Mouse (Mus musculus): Measurements from ENCODE around the gene 1500009C09Rik. TPM values are rescaled to one million over a fixed set of nuclear protein-coding genes. Genes with fewer than 3 reads are reported as not detected.

Gene 1500009C09Rik
- polyA plus RNA-seq, 1 experiment from 2014 or later = not detected

GRCm38 (mm10) chr15:82268185-82268584 is 16.0 kb downstream of the 1500009C09Rik start:
- Histone ChIP-seq H3K36me3 (ENCODE audit: control insufficient read depth, insufficient read depth, low read length) (no peaks in the 10 kb centered on the region), H3K4me2 (ENCODE audit: low read depth, low read length) (no peak overlapping the region), H3K27me3 (ENCODE audit: control insufficient read depth, insufficient read depth, low read length) (no peaks in the 10 kb centered on the region; the same call in 1 of the 2 replicates), H3K4me3 (replicated peaks; ENCODE audit: low read length) (no peak overlapping the region), H3K9me3 (replicated peaks; ENCODE audit: control insufficient read depth, low read length) (no peaks in the 10 kb centered on the region), H3K27ac (ENCODE audit: low read length) (no peak overlapping the region), H3K4me1 (ENCODE audit: control insufficient read depth, insufficient read depth, low read length) (no peaks in the 10 kb centered on the region), H3K9ac (ENCODE audit: low read length) (no peak overlapping the region)
- no peak for ATAC-seq (ENCODE audit: insufficient read depth, low FRiP score)
- WGBS = 26% methylated on average over 3 of the region's 3 CpGs

DNA sequence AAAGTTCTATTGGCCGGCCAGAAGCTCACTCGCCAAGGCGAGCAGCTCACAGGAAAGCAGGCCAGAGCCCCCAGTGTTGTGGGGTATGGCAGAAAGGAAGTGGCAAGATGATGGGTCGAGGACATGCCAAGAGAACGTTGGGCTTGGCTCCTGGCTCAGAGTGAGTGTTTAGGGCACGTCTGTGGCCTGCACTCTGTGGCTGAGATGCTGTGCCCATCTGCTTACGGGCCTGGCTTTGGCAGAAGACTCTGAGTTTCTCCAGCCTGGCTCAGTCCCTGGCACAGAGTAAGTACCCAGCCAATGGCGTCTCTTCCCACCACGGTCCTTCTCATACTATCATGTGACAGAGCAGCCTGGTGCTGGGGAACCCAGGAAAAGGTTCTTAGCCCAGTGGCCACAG is 16.6 kb downstream of the 1500009C09Rik start:
- H3K4me2 ChIP-seq (ENCODE audit: low read depth, low read length) = no peak overlapping the region
- no peaks in the 10 kb centered on the region for H3K9me3 ChIP-seq (replicated peaks; ENCODE audit: control insufficient read depth, low read length)
- no peak overlapping the region for H3K9ac ChIP-seq (ENCODE audit: low read length)
- WGBS = 78% methylated on average over 9 of the region's 9 CpGs
- no peak overlapping the region for H3K27ac ChIP-seq (ENCODE audit: low read length)
- no peaks in the 10 kb centered on the region for H3K4me1 ChIP-seq (ENCODE audit: control insufficient read depth, insufficient read depth, low read length)
- H3K36me3 ChIP-seq (ENCODE audit: control insufficient read depth, insufficient read depth, low read length) = no peaks in the 10 kb centered on the region
- no peak for ATAC-seq (ENCODE audit: insufficient read depth, low FRiP score)
- no peak overlapping the region for H3K4me3 ChIP-seq (replicated peaks; ENCODE audit: low read length)
- H3K27me3 ChIP-seq (ENCODE audit: control insufficient read depth, insufficient read depth, low read length) = peaks cover 3% of the 10 kb centered on the region

- Histone ChIP-seq H3K9ac (ENCODE audit: low read length) (no peak overlapping the region), H3K4me2 (ENCODE audit: low read depth, low read length) (no peak overlapping the region), H3K4me1 (ENCODE audit: control insufficient read depth, insufficient read depth, low read length) (peaks cover 11% of the 10 kb centered on the region; the same call in 1 of the 2 replicates), H3K27me3 (ENCODE audit: control insufficient read depth, insufficient read depth, low read length) (peaks cover 21% of the 10 kb centered on the region), H3K4me3 (replicated peaks; ENCODE audit: low read length) (no peak overlapping the region), H3K36me3 (ENCODE audit: control insufficient read depth, insufficient read depth, low read length) (no peaks in the 10 kb centered on the region), H3K27ac (ENCODE audit: low read length) (no peak overlapping the region), H3K9me3 (replicated peaks; ENCODE audit: control insufficient read depth, low read length) (no peaks in the 10 kb centered on the region)
- WGBS = 2% methylated on average over 5 of the region's 5 CpGs
- ATAC-seq (ENCODE audit: insufficient read depth, low FRiP score) = peak; percentile 27; the same call in 1 of the 2 replicates
These were observed 19.0 kb downstream of the 1500009C09Rik start for GRCm38 (mm10) chr15:82271201-82271600.

- Histone ChIP-seq H3K27ac (ENCODE audit: low read length) (no peak overlapping the region), H3K27me3 (ENCODE audit: control insufficient read depth, insufficient read depth, low read length) (peaks cover 26% of the 10 kb centered on the region), H3K9ac (ENCODE audit: low read length) (no peak overlapping the region), H3K4me1 (ENCODE audit: control insufficient read depth, insufficient read depth, low read length) (peaks cover 11% of the 10 kb centered on the region; the same call in 1 of the 2 replicates), H3K4me3 (replicated peaks; ENCODE audit: low read length) (no peak overlapping the region), H3K9me3 (replicated peaks; ENCODE audit: control insufficient read depth, low read length) (no peaks in the 10 kb centered on the region), H3K36me3 (ENCODE audit: control insufficient read depth, insufficient read depth, low read length) (no peaks in the 10 kb centered on the region), H3K4me2 (ENCODE audit: low read depth, low read length) (no peak overlapping the region)
- 84% methylated on average over 6 of the region's 6 CpGs for WGBS
- ATAC-seq (ENCODE audit: insufficient read depth, low FRiP score) = no peak
These were observed 20.1 kb downstream of the 1500009C09Rik start for GRCm38 (mm10) chr15:82272295-82272694.

DNA sequence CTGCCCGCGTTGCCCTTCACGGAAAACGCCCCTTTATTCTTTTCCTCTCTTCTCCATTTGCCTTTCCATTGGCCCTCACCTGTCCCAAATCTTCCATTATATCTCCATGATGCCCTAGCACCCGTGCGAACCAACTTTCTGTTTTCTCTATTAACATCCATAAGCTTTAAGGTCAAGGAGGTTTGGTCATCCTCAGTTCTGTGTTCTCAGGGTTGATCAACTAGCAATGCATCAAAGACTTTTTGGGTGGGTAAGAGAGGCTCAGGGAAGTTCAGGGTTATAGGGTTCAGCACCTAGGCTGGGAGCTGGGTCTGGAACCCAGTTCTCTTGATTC is 22.4 kb downstream of the 1500009C09Rik start, which contains the start of gene Sept3:
Gene Sept3 (plus strand): TSS at position 301 of the 334 bp plus-strand sequence.
- peak within 1 kb of the TSS; percentile 57 for H3K4me3 ChIP-seq (replicated peaks; ENCODE audit: low read length)
- H3K9ac ChIP-seq (ENCODE audit: low read length) = peak within 1 kb of the TSS; percentile 70
- peaks cover 26% of the 10 kb centered on the region for H3K27me3 ChIP-seq (ENCODE audit: control insufficient read depth, insufficient read depth, low read length)
- peaks cover 11% of the 10 kb centered on the region; the same call in 1 of the 2 replicates for H3K4me1 ChIP-seq (ENCODE audit: control insufficient read depth, insufficient read depth, low read length)
- H3K9me3 ChIP-seq (replicated peaks; ENCODE audit: control insufficient read depth, low read length) = no peaks in the 10 kb centered on the region
- no peaks in the 10 kb centered on the region for H3K36me3 ChIP-seq (ENCODE audit: control insufficient read depth, insufficient read depth, low read length)
- no peak for ATAC-seq (ENCODE audit: insufficient read depth, low FRiP score)
- no peak within 1 kb of the TSS for H3K27ac ChIP-seq (ENCODE audit: low read length)
- H3K4me2 ChIP-seq (ENCODE audit: low read depth, low read length) = peak within 1 kb of the TSS; percentile 96
- WGBS = 24% methylated on average over 6 of the region's 6 CpGs

DNA sequence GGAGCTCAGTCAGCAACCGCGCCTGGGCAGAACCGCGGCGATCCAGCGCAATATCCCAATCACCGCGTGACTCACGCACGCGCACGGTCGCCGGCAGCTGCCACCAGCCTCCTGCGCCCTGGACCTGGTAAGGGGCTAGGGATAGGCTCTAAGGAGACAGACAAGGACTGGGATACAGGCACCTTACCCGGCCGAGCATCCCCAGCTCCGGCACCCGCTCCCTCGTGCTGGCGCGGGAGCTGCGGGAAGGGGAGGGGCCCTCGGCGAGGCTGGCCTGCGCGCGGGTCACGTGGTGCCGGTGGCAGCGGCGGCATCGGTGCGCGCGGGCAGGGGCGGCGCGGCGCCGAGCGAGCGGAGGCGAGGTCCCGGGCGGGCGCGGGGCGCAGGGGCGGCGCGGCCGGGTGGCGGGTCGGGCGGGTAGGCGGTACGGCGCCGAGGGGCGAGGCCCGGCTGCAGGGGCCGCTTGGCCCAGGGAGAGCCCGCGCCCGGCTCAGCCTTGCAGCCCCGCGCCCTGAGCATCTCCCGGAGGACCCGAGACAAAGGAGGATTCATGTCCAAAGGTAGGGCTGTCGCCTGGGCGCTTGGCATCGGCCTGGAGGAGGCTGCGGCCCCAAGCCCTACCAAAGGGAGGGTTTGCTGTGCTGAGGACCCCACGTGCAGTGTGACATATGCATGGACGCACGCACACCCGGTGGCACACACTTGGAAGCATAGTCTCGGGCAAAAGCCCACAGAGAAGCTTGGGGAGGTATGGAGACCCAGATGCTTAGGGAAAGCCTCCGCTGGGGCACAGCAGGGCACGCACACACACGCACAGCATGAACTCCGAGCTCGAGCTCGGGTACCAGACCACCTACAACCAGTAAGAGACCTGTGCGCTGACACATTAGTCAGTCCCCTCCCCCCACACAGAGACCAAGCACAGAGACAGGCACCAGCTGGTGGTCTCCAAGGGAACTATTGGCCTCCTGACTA is 23.0 kb downstream of the 1500009C09Rik start:
- H3K4me3 ChIP-seq (replicated peaks; ENCODE audit: low read length) = peak overlapping the region; percentile 57
- no peak overlapping the region for H3K27ac ChIP-seq (ENCODE audit: low read length)
- H3K9me3 ChIP-seq (replicated peaks; ENCODE audit: control insufficient read depth, low read length) = no peaks in the 10 kb centered on the region
- ATAC-seq (ENCODE audit: insufficient read depth, low FRiP score) = peak; percentile 51; the same call in 1 of the 2 replicates
- H3K27me3 ChIP-seq (ENCODE audit: control insufficient read depth, insufficient read depth, low read length) = peaks cover 26% of the 10 kb centered on the region
- H3K4me2 ChIP-seq (ENCODE audit: low read depth, low read length) = peak overlapping the region; percentile 96
- H3K9ac ChIP-seq (ENCODE audit: low read length) = peak overlapping the region; percentile 70
- H3K4me1 ChIP-seq (ENCODE audit: control insufficient read depth, insufficient read depth, low read length) = peaks cover 11% of the 10 kb centered on the region; the same call in 1 of the 2 replicates
- no peaks in the 10 kb centered on the region for H3K36me3 ChIP-seq (ENCODE audit: control insufficient read depth, insufficient read depth, low read length)
- under 1% methylated on average over 57 of the region's 86 CpGs for WGBS

- Histone ChIP-seq H3K4me3 (replicated peaks; ENCODE audit: low read length) (no peak overlapping the region), H3K27me3 (ENCODE audit: control insufficient read depth, insufficient read depth, low read length) (peaks cover 26% of the 10 kb centered on the region), H3K9ac (ENCODE audit: low read length) (no peak overlapping the region), H3K27ac (ENCODE audit: low read length) (no peak overlapping the region), H3K36me3 (ENCODE audit: control insufficient read depth, insufficient read depth, low read length) (no peaks in the 10 kb centered on the region), H3K9me3 (replicated peaks; ENCODE audit: control insufficient read depth, low read length) (no peaks in the 10 kb centered on the region), H3K4me2 (ENCODE audit: low read depth, low read length) (no peak overlapping the region), H3K4me1 (ENCODE audit: control insufficient read depth, insufficient read depth, low read length) (peaks cover 11% of the 10 kb centered on the region; the same call in 1 of the 2 replicates)
- no peak for ATAC-seq (ENCODE audit: insufficient read depth, low FRiP score)
- 72% methylated on average over 5 of the region's 5 CpGs for WGBS
These were observed 25.4 kb downstream of the 1500009C09Rik start for GRCm38 (mm10) chr15:82277591-82277990.

DNA sequence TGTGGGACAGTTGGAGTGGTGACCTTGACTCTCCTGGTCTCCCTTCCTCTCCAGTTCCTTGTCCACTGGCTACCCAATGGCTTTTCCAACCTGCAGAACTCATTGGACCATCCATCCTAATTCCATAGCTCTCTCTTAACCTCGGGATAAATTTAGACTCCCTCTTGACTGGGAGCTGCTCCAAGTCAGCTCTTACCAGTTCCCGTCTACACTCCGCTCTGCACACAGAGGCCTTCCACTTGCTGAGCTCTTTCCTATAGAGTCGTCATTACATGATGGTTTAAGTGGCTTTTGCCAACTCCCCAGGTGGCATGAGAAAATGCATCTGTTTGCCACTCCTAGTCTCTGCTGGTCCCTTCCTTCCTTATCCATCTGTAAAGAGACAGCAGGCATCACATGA is 28.4 kb downstream of the 1500009C09Rik start:
- no peaks in the 10 kb centered on the region for H3K9me3 ChIP-seq (replicated peaks; ENCODE audit: control insufficient read depth, low read length)
- no peak overlapping the region for H3K9ac ChIP-seq (ENCODE audit: low read length)
- H3K4me1 ChIP-seq (ENCODE audit: control insufficient read depth, insufficient read depth, low read length) = 0 out of 2 replicates have a peak, but pooled peaks cover 1% of the 10 kb centered on the region
- H3K27ac ChIP-seq (ENCODE audit: low read length) = no peak overlapping the region
- H3K27me3 ChIP-seq (ENCODE audit: control insufficient read depth, insufficient read depth, low read length) = peaks cover 8% of the 10 kb centered on the region; the same call in 1 of the 2 replicates
- ATAC-seq (ENCODE audit: insufficient read depth, low FRiP score) = no peak
- WGBS = 67% methylated on average over 4 of the region's 4 CpGs
- no peaks in the 10 kb centered on the region for H3K36me3 ChIP-seq (ENCODE audit: control insufficient read depth, insufficient read depth, low read length)
- no peak overlapping the region for H3K4me2 ChIP-seq (ENCODE audit: low read depth, low read length)
- no peak overlapping the region for H3K4me3 ChIP-seq (replicated peaks; ENCODE audit: low read length)

- no peaks in the 10 kb centered on the region for H3K27me3 ChIP-seq (ENCODE audit: control insufficient read depth, insufficient read depth, low read length)
- no peaks in the 10 kb centered on the region for H3K9me3 ChIP-seq (replicated peaks; ENCODE audit: control insufficient read depth, low read length)
- 62% methylated on average over 12 of the region's 12 CpGs for WGBS
- no peak overlapping the region for H3K4me3 ChIP-seq (replicated peaks; ENCODE audit: low read length)
- H3K27ac ChIP-seq (ENCODE audit: low read length) = no peak overlapping the region
- no peaks in the 10 kb centered on the region for H3K36me3 ChIP-seq (ENCODE audit: control insufficient read depth, insufficient read depth, low read length)
- no peak overlapping the region for H3K4me2 ChIP-seq (ENCODE audit: low read depth, low read length)
- no peaks in the 10 kb centered on the region for H3K4me1 ChIP-seq (ENCODE audit: control insufficient read depth, insufficient read depth, low read length)
- no peak overlapping the region for H3K9ac ChIP-seq (ENCODE audit: low read length)
- ATAC-seq (ENCODE audit: insufficient read depth, low FRiP score) = no peak
These were observed 34.0 kb downstream of the 1500009C09Rik start for GRCm38 (mm10) chr15:82286157-82286556.
